Mouse (Mus musculus) liver, adult 2 months (tissue): ENCODE measurements around the gene Ptges.
"Not testable (repeated sequence)": the region's sequence is repeated elsewhere in the genome, so short reads cannot be mapped to it uniquely, and the experiment has no call there.

ENCODE experiments used
- CTCF ChIP-seq: fragments of 200-500 bp; IDR thresholded peaks from 2 replicates; pipeline ENCODE4 v1.5.1; 2011; ENCODE audit warnings: low read depth, low read length, control low read depth
- POLR2A ChIP-seq: fragments of 200-500 bp; IDR thresholded peaks from 2 replicates; pipeline ENCODE4 v1.6.1; 2011; ENCODE audit warnings: low read length, control low read depth; ENCODE audit not compliant: insufficient read depth; ENCODE audit errors: extremely low read depth

DNA sequence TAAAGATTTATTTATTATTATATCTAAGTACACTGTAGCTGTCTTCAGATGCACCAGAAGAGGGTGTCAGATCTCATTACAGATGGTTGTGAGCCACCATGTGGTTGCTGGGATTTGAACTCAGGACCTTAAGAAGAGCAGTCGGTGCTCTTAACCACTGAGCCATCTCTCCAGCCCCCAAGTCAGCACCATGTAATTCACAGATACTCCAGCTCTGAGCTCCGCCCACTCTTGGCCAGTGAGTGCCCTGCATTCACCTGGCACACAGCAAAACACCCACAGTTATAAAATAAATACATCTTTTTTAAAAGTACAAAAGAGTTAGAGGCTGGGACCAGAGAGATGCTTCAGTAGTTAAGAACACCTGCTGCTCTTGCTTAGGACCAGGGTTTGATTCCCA lies 1.2 kb upstream of the Ptges start:
- not testable (repeated sequence) for TF ChIP-seq CTCF, POLR2A
